Mouse (Mus musculus) MEL (cell line): ENCODE measurements around the gene Bag3. TPM values are rescaled to one million over a fixed set of nuclear protein-coding genes. Genes with fewer than 3 reads are reported as not detected.

Experiments used
- DNase-seq: peaks from one replicate; pipeline ENCODE4 v3.0.0; 2011; ENCODE audit warnings: low read depth, low spot score
- H3K27ac ChIP-seq: 2 replicates; pipeline ENCODE4 v1.5.1; 2012; ENCODE audit warnings: low read depth, mild to moderate bottlenecking, control low read depth, low read length, moderate library complexity; ENCODE audit not compliant: control insufficient read depth
- H3K27me3 ChIP-seq, 2 experiments: fragments of 150-350 bp in 1 of 2; sonication (generic) in 1 of 2; 2 replicates each; pipeline ENCODE4 v1.6.1; 2012; ENCODE audit warnings: low read length in 2 of 2, mild to moderate bottlenecking in 2 of 2, improper control_type of control experiment in 1 of 2, moderate library complexity in 1 of 2; ENCODE audit not compliant: insufficient read depth in 2 of 2, control insufficient read depth in 1 of 2
- H3K36me3 ChIP-seq, 2 experiments: 2 replicates each; pipeline ENCODE4 v1.6.1; 2012 to 2014; ENCODE audit warnings: low read length in 2 of 2, improper control_type of control experiment in 1 of 2, inconsistent platforms in 1 of 2, mild to moderate bottlenecking in 1 of 2; ENCODE audit not compliant: insufficient read depth in 2 of 2, control insufficient read depth in 1 of 2
- H3K4me1 ChIP-seq, 2 experiments: fragments of 150-350 bp in 1 of 2; sonication (generic) in 1 of 2; 2 replicates each; pipeline ENCODE4 v1.6.1; 2012; ENCODE audit warnings: low read length in 2 of 2, improper control_type of control experiment in 1 of 2, mild to moderate bottlenecking in 1 of 2; ENCODE audit not compliant: insufficient read depth in 2 of 2, control insufficient read depth in 1 of 2
- H3K4me3 ChIP-seq, 2 experiments: fragments of 150-350 bp in 1 of 2; sonication (generic) in 1 of 2; 2 replicates each; pipeline ENCODE4 v1.5.1; 2012; ENCODE audit warnings: low read depth in 2 of 2, low read length in 2 of 2, mild to moderate bottlenecking in 2 of 2, moderate library complexity in 2 of 2, control low read depth in 1 of 2, improper control_type of control experiment in 1 of 2; ENCODE audit not compliant: control insufficient read depth in 1 of 2, insufficient read depth in 1 of 2
- H3K79me2 ChIP-seq: 2 replicates; pipeline ENCODE4 v1.6.1; 2012; ENCODE audit warnings: mild to moderate bottlenecking, low read length, moderate library complexity; ENCODE audit not compliant: control insufficient read depth, poor library complexity, insufficient read depth
- H3K9ac ChIP-seq: 2 replicates; pipeline ENCODE4 v1.6.1; 2012; ENCODE audit warnings: low read depth, mild to moderate bottlenecking, control low read depth, low read length, moderate library complexity; ENCODE audit not compliant: control insufficient read depth, poor library complexity, severe bottlenecking
- H3K9me3 ChIP-seq: fragments of 150-350 bp; sonication (generic); replicated peaks from 2 replicates; pipeline ENCODE4 v1.6.1; 2012; ENCODE audit warnings: mild to moderate bottlenecking, low read length, improper control_type of control experiment, moderate library complexity; ENCODE audit not compliant: insufficient read depth
- BHLHE40 ChIP-seq: IDR thresholded peaks from 2 replicates; pipeline ENCODE4 v1.6.1; 2012; ENCODE audit warnings: low read depth, mild to moderate bottlenecking, inconsistent platforms, low read length, improper control_type of control experiment, borderline replicate concordance
- CHD2 ChIP-seq: IDR thresholded peaks from 2 replicates; pipeline ENCODE4 v1.6.1; 2011; ENCODE audit warnings: low read length, improper control_type of control experiment
- EP300 ChIP-seq, 2 experiments: IDR thresholded peaks; 2 replicates each; pipeline ENCODE4 v1.6.1; 2011; ENCODE audit warnings: improper control_type of control experiment in 2 of 2, low read length in 2 of 2, low read depth in 1 of 2, mild to moderate bottlenecking in 1 of 2
- ETS1 ChIP-seq: IDR thresholded peaks from 2 replicates; pipeline ENCODE4 v1.6.1; 2012; ENCODE audit warnings: low read depth, mild to moderate bottlenecking, inconsistent platforms, low read length, improper control_type of control experiment, moderate library complexity
- GATA1 ChIP-seq: IDR thresholded peaks from 2 replicates; pipeline ENCODE4 v1.6.1; 2011; ENCODE audit warnings: low read depth, low read length, improper control_type of control experiment
- HCFC1 ChIP-seq: IDR thresholded peaks from 2 replicates; pipeline ENCODE4 v1.6.1; 2012; ENCODE audit warnings: low read depth, mild to moderate bottlenecking, inconsistent platforms, low read length, improper control_type of control experiment, moderate library complexity
- KAT2A ChIP-seq: conservative IDR thresholded peaks from 2 replicates; pipeline ENCODE4 v1.6.1; 2012; ENCODE audit warnings: low read depth, low read length, improper control_type of control experiment, inconsistent platforms
- MAFK ChIP-seq: IDR thresholded peaks from 2 replicates; pipeline ENCODE4 v1.6.1; 2011; ENCODE audit warnings: low read depth, mild to moderate bottlenecking, low read length, improper control_type of control experiment, borderline replicate concordance
- MXI1 ChIP-seq: IDR thresholded peaks from 2 replicates; pipeline ENCODE4 v1.6.1; 2011; ENCODE audit warnings: mild to moderate bottlenecking, low read depth, low read length, improper control_type of control experiment
- MYC ChIP-seq: IDR thresholded peaks from 2 replicates; pipeline ENCODE4 v1.6.1; 2011; ENCODE audit warnings: low read depth, mild to moderate bottlenecking, low read length, improper control_type of control experiment, moderate library complexity
- NRF1 ChIP-seq: IDR thresholded peaks from 2 replicates; pipeline ENCODE4 v1.6.1; 2014; ENCODE audit warnings: low read depth, mild to moderate bottlenecking, inconsistent platforms, low read length, improper control_type of control experiment, moderate library complexity; ENCODE audit not compliant: poor library complexity, insufficient read depth, severe bottlenecking
- POLR2AphosphoS5 ChIP-seq: IDR thresholded peaks from 2 replicates; pipeline ENCODE4 v1.6.1; 2012; ENCODE audit warnings: low read depth, borderline replicate concordance, mild to moderate bottlenecking, inconsistent platforms, low read length, moderate library complexity, mixed read lengths
- RCOR1 ChIP-seq: IDR thresholded peaks from 2 replicates; pipeline ENCODE4 v1.6.1; 2012; ENCODE audit warnings: low read depth, mild to moderate bottlenecking, inconsistent platforms, low read length, improper control_type of control experiment
- SIN3A ChIP-seq: IDR thresholded peaks from 2 replicates; pipeline ENCODE4 v1.6.1; 2012; ENCODE audit warnings: low read length, improper control_type of control experiment, inconsistent platforms
- TAL1 ChIP-seq: IDR thresholded peaks from 2 replicates; pipeline ENCODE4 v1.6.1; 2012; ENCODE audit warnings: mild to moderate bottlenecking, inconsistent platforms, low read length, moderate library complexity, mixed read lengths
- TCF12 ChIP-seq: IDR thresholded peaks from 2 replicates; pipeline ENCODE4 v1.6.1; 2014; ENCODE audit warnings: low read depth, mild to moderate bottlenecking, inconsistent platforms, low read length, improper control_type of control experiment, moderate library complexity
- ZKSCAN1 ChIP-seq: IDR thresholded peaks from 2 replicates; pipeline ENCODE4 v1.6.1; 2012; ENCODE audit warnings: low read depth, mild to moderate bottlenecking, inconsistent platforms, low read length, improper control_type of control experiment, moderate library complexity
- ZMIZ1 ChIP-seq: IDR thresholded peaks from 2 replicates; pipeline ENCODE4 v1.6.1; 2012; ENCODE audit warnings: low read depth, mild to moderate bottlenecking, inconsistent platforms, low read length, improper control_type of control experiment, moderate library complexity
- ZNF384 ChIP-seq: IDR thresholded peaks from 2 replicates; pipeline ENCODE4 v1.6.1; 2012; ENCODE audit warnings: low read depth, mild to moderate bottlenecking, inconsistent platforms, low read length, improper control_type of control experiment
- polyA plus RNA-seq, 2 experiments: library from polyadenylated mRNA; stranded (reverse) in 1 of 2; unstranded in 1 of 2; fragments of >175 nt in 1 of 2; fragments of >200 nt in 1 of 2; gene quantifications; 2 replicates each; pipeline versions ENCODE4 v1.2.1 to v1.2.4; 2012; ENCODE audit warnings: low replicate concordance in 2 of 2, low read depth in 1 of 2; ENCODE audit not compliant: insufficient read length in 2 of 2, insufficient read depth in 1 of 2, missing spikeins in 1 of 2
- total RNA-seq: library from RNA; depleted of rRNA; stranded (reverse); fragments of 300-350 nt; gene quantifications from 2 replicates; pipeline ENCODE4 v1.2.3, GENCODE M21; 2012

Bag3 gene
- total and polyA plus RNA-seq, 3 experiments = 5.1 to 13.4 TPM; not detected in 1

DNA sequence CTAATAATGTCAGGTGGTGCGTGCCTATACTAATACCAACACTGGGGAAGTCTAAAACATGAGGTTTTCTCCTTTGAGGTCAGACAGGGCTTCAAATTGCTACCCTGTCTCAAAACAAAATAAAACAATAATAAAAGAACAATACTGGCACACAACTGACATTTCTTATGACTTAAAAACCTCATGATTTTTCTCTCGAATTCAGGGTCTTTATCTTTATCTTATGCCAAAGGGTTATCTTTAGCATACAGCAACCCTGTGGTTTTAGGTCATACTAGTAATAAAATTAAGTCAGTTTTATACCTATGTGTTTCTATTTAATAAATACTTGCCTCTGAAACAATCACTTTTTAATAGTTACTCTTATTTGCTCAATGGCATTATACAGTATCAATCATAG lies 56.0 kb downstream of the Bag3 start:
- no peaks in the 10 kb centered on the region for H3K27me3 ChIP-seq
- peak; percentile 84 to 91 for TF ChIP-seq EP300 (IDR thresholded peaks at IDR 0.05; ENCODE audit: low read depth in 1 of 2, low read length in 2 of 2)
- TF ChIP-seq RCOR1 = peak; percentile 77
- TF ChIP-seq MXI1 = no peak
- TF ChIP-seq MAFK = 0 out of 2 replicates have a peak, but pooled peaks have one; percentile 16
- TF ChIP-seq TAL1 = peak; percentile 55
- peak; percentile 73; the same call in 1 of the 2 replicates for TF ChIP-seq ZKSCAN1
- peak; percentile 88 for TF ChIP-seq GATA1
- TF ChIP-seq TCF12 = peak; percentile 89
- TF ChIP-seq ETS1 = peak; percentile 63
- TF ChIP-seq MYC = no peak
- TF ChIP-seq POLR2AphosphoS5 = no peak
- TF ChIP-seq SIN3A = peak; percentile 34; the same call in 1 of the 2 replicates
- DNase-seq = peak; percentile 23
- H3K27ac ChIP-seq = no peak overlapping the region
- no peaks in the 10 kb centered on the region for H3K79me2 ChIP-seq
- H3K4me3 ChIP-seq = no peak overlapping the region
- peaks cover 0 to 21% of the 10 kb centered on the region in 2 experiments; a peak in 2 of 4 replicates for H3K36me3 ChIP-seq
- H3K9ac ChIP-seq = no peak overlapping the region
- no peaks in the 10 kb centered on the region for H3K9me3 ChIP-seq
- H3K4me1 ChIP-seq = peaks cover 20 to 36% of the 10 kb centered on the region in 2 experiments

DNA sequence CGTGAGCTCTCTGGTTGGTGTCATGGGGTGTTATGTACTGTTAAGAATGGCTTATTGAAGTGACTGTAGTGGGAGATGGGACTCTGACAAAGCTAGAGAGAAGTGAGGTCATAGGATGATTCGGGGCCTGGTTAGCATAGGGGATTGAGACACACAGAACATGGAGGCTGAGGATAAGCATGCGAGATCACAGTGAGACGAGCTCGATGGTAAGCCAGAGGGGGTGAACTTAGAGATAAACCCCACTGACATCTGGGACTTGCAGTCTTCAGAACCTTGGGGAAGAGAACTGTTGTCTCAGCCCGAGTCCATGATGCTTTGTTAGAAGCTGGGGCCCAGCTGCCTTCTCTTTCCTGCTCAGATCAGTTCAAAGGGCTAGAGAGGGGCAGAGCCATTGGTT lies 56.9 kb downstream of the Bag3 start:
- DNase-seq = peak; percentile 34
- no peak for TF ChIP-seq GATA1
- 0 out of 2 replicates have a peak, but pooled peaks have one; percentile 41 for TF ChIP-seq HCFC1
- Histone ChIP-seq H3K27ac (no peak overlapping the region), H3K79me2 (no peaks in the 10 kb centered on the region), H3K9me3 (no peaks in the 10 kb centered on the region), H3K9ac (no peak overlapping the region), H3K4me3 (no peak overlapping the region), H3K27me3 (no peaks in the 10 kb centered on the region), H3K36me3 (peaks cover 0 to 21% of the 10 kb centered on the region in 2 experiments; a peak in 2 of 4 replicates), H3K4me1 (peaks cover 20 to 36% of the 10 kb centered on the region in 2 experiments)

DNA sequence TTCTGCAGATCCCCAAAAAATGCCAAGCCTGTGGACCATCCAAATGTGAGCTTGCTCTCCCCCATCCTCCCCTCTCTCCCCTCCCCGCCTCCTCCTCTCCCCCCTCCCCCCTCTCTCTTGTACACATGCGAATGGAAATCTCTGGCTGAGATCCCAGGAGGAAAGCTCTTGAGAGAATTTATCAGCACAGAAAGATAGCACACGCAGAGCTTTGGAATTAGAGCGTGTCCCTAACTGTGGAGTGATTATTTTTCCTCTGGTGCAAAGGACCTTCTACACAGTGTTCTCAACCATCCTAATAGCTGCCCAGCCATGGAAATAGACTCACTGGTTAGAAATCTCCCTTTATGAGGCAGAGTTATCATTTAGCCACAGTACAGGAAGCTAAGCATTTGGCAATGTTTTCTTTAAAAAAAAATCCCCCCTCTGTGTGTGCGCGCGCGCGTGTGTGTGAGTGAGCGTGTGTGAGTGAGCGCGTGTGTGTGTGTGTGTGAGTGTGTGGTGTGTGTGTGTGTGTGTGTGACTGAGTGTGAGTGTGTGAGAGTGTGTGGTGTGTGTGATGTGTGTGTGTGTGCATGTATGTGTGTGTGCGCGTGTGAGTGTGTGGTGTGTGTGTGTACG lies 58.6 kb downstream of the Bag3 start:
- 0 out of 2 replicates have a peak, but pooled peaks have one; percentile 36 for TF ChIP-seq SIN3A
- no peak for TF ChIP-seq ZMIZ1
- peak; percentile 33 to 42; a peak in 2 of 4 replicates for TF ChIP-seq EP300 (IDR thresholded peaks at IDR 0.05; ENCODE audit: low read depth in 1 of 2, low read length in 2 of 2)
- no peak for TF ChIP-seq CHD2
- TF ChIP-seq ZNF384 = peak; percentile 87
- TF ChIP-seq BHLHE40 = no peak
- TF ChIP-seq TCF12 = peak; percentile 28; the same call in 1 of the 2 replicates
- TF ChIP-seq GATA1 = peak; percentile 3; the same call in 1 of the 2 replicates
- TF ChIP-seq KAT2A = no peak
- peak; percentile 55 for TF ChIP-seq NRF1
- Histone ChIP-seq H3K9me3 (no peaks in the 10 kb centered on the region), H3K4me3 (no peak overlapping the region), H3K27ac (no peak overlapping the region), H3K79me2 (no peaks in the 10 kb centered on the region), H3K27me3 (no peaks in the 10 kb centered on the region), H3K36me3 (peaks cover 0 to 21% of the 10 kb centered on the region in 2 experiments; a peak in 2 of 4 replicates), H3K9ac (no peak overlapping the region), H3K4me1 (peaks cover 20 to 38% of the 10 kb centered on the region in 2 experiments)
- peak; percentile 57 for DNase-seq
